Mouse (Mus musculus): ENCODE measurements around the gene Igfbp4. TPM values are rescaled to one million over a fixed set of nuclear protein-coding genes. Genes with fewer than 3 reads are reported as not detected.

Gene Igfbp4
- polyA plus RNA-seq, 1 experiment from 2014 or later: 1,268 TPM

GRCm38 (mm10) chr11:99023500-99024467 is 17.3 kb upstream of the Igfbp4 start, which contains the start of gene Top2a:
TSS of gene Top2a (minus strand) at chr11:99024189.
- Histone ChIP-seq H3K9me3 (no peaks in the 10 kb centered on the region), H3K27me3 (no peaks in the 10 kb centered on the region), H3K36me3 (peaks cover 25% of the 10 kb centered on the region), H3K27ac (peak within 1 kb of the TSS; percentile 63), H3K9ac (peak within 1 kb of the TSS; percentile 88), H3K4me1 (peaks cover 29% of the 10 kb centered on the region), H3K4me3 (peak within 1 kb of the TSS; percentile 80), H3K4me2 (replicated peaks) (peak within 1 kb of the TSS; percentile 79)
- under 1% methylated on average over 54 of the region's 54 CpGs for WGBS
- ATAC-seq (ENCODE audit: low FRiP score, low read depth): peak; percentile 97

- no peak overlapping the region for H3K9ac ChIP-seq
- peak; percentile 17; the same call in 1 of the 2 replicates for ATAC-seq (ENCODE audit: low FRiP score, low read depth)
Observed at GRCm38 (mm10) chr11:99024468-99025134, 16.4 kb upstream of the Igfbp4 start.

GRCm38 (mm10) chr11:99025878-99026277 is 15.2 kb upstream of the Igfbp4 start:
- ATAC-seq (ENCODE audit: low FRiP score, low read depth): no peak
- Histone ChIP-seq H3K36me3 (peaks cover 12% of the 10 kb centered on the region), H3K4me1 (peaks cover 28% of the 10 kb centered on the region), H3K9ac (no peak overlapping the region), H3K4me3 (no peak overlapping the region), H3K27me3 (no peaks in the 10 kb centered on the region), H3K4me2 (replicated peaks) (no peak overlapping the region), H3K9me3 (no peaks in the 10 kb centered on the region), H3K27ac (no peak overlapping the region)
- WGBS: 84% methylated on average over 6 of the region's 6 CpGs

More at GRCm38 (mm10) chr11:99024468-99025134, 16.4 kb upstream of the Igfbp4 start:
- Histone ChIP-seq H3K27me3 (no peaks in the 10 kb centered on the region), H3K4me2 (replicated peaks) (peak overlapping the region; percentile 63), H3K27ac (peak overlapping the region; percentile 63), H3K4me1 (peaks cover 29% of the 10 kb centered on the region), H3K36me3 (peaks cover 22% of the 10 kb centered on the region), H3K4me3 (peak overlapping the region; percentile 80), H3K9me3 (no peaks in the 10 kb centered on the region)
- WGBS: 44% methylated on average over 18 of the region's 18 CpGs

- no peak overlapping the region for H3K27ac ChIP-seq
- peaks cover 22% of the 10 kb centered on the region for H3K4me1 ChIP-seq
- no peaks in the 10 kb centered on the region for H3K27me3 ChIP-seq
- H3K4me3 ChIP-seq: no peak overlapping the region
- H3K4me2 ChIP-seq (replicated peaks): no peak overlapping the region
- no peak for ATAC-seq (ENCODE audit: low FRiP score, low read depth)
- H3K9ac ChIP-seq: no peak overlapping the region
- peaks cover 2% of the 10 kb centered on the region; the same call in 1 of the 2 replicates for H3K36me3 ChIP-seq
- no peaks in the 10 kb centered on the region for H3K9me3 ChIP-seq
- WGBS: 78% methylated on average over 12 of the region's 12 CpGs
Observed at GRCm38 (mm10) chr11:99026899-99027440, 14.1 kb upstream of the Igfbp4 start.

GRCm38 (mm10) chr11:99035350-99035749 is 5.7 kb upstream of the Igfbp4 start:
- no peaks in the 10 kb centered on the region for H3K27me3 ChIP-seq
- no peak for ATAC-seq (ENCODE audit: low FRiP score, low read depth)
- no peaks in the 10 kb centered on the region for H3K36me3 ChIP-seq
- no peaks in the 10 kb centered on the region for H3K9me3 ChIP-seq
- H3K27ac ChIP-seq: no peak overlapping the region
- H3K4me3 ChIP-seq: no peak overlapping the region
- H3K9ac ChIP-seq: no peak overlapping the region
- H3K4me1 ChIP-seq: 0 out of 2 replicates have a peak, but pooled peaks cover 2% of the 10 kb centered on the region
- no peak overlapping the region for H3K4me2 ChIP-seq (replicated peaks)
- 75% methylated on average over 4 of the region's 4 CpGs for WGBS

GRCm38 (mm10) chr11:99036254-99036653 is 4.8 kb upstream of the Igfbp4 start:
- H3K9me3 ChIP-seq: no peaks in the 10 kb centered on the region
- H3K27me3 ChIP-seq: no peaks in the 10 kb centered on the region
- H3K4me3 ChIP-seq: no peak overlapping the region
- H3K4me1 ChIP-seq: 0 out of 2 replicates have a peak, but pooled peaks cover 4% of the 10 kb centered on the region
- no peak overlapping the region for H3K9ac ChIP-seq
- H3K4me2 ChIP-seq (replicated peaks): no peak overlapping the region
- WGBS: 81% methylated on average over 6 of the region's 6 CpGs
- H3K36me3 ChIP-seq: no peaks in the 10 kb centered on the region
- ATAC-seq (ENCODE audit: low FRiP score, low read depth): no peak
- H3K27ac ChIP-seq: no peak overlapping the region

GRCm38 (mm10) chr11:99039782-99040181 is 1.3 kb upstream of the Igfbp4 start:
- peak; percentile 74 for ATAC-seq (ENCODE audit: low FRiP score, low read depth)
- H3K4me3 ChIP-seq: peak overlapping the region; percentile 96
- peak overlapping the region; percentile 91 for H3K4me2 ChIP-seq (replicated peaks)
- peaks cover 14% of the 10 kb centered on the region for H3K36me3 ChIP-seq
- H3K9me3 ChIP-seq: no peaks in the 10 kb centered on the region
- H3K27ac ChIP-seq: peak overlapping the region; percentile 98
- peak overlapping the region; percentile 99 for H3K9ac ChIP-seq
- H3K27me3 ChIP-seq: no peaks in the 10 kb centered on the region
- WGBS: under 1% methylated on average over 15 of the region's 15 CpGs
- peaks cover 28% of the 10 kb centered on the region for H3K4me1 ChIP-seq

- no peaks in the 10 kb centered on the region for H3K9me3 ChIP-seq
- WGBS: under 1% methylated on average over 17 of the region's 17 CpGs
- H3K27ac ChIP-seq: peak overlapping the region; percentile 98
- peak overlapping the region; percentile 96 for H3K4me3 ChIP-seq
- H3K36me3 ChIP-seq: peaks cover 20% of the 10 kb centered on the region
- H3K4me2 ChIP-seq (replicated peaks): peak overlapping the region; percentile 91
- H3K27me3 ChIP-seq: no peaks in the 10 kb centered on the region
- ATAC-seq (ENCODE audit: low FRiP score, low read depth): peak; percentile 16
- peaks cover 35% of the 10 kb centered on the region for H3K4me1 ChIP-seq
- H3K9ac ChIP-seq: peak overlapping the region; percentile 99
Observed at GRCm38 (mm10) chr11:99040346-99040974, 584 bp upstream of the Igfbp4 start.

- Histone ChIP-seq H3K27me3 (no peaks in the 10 kb centered on the region), H3K36me3 (peaks cover 22% of the 10 kb centered on the region), H3K27ac (peak overlapping the region; percentile 98), H3K4me3 (peak overlapping the region; percentile 96), H3K9ac (peak overlapping the region; percentile 99), H3K9me3 (no peaks in the 10 kb centered on the region), H3K4me2 (replicated peaks) (peak overlapping the region; percentile 91), H3K4me1 (peaks cover 51% of the 10 kb centered on the region)
- WGBS: 30% methylated on average over 16 of the region's 16 CpGs
- ATAC-seq (ENCODE audit: low FRiP score, low read depth): no peak
Observed at GRCm38 (mm10) chr11:99041841-99042780, 1.1 kb downstream of the Igfbp4 start.

GRCm38 (mm10) chr11:99042834-99043431 is 1.9 kb downstream of the Igfbp4 start:
- no peak for ATAC-seq (ENCODE audit: low FRiP score, low read depth)
- peaks cover 59% of the 10 kb centered on the region for H3K4me1 ChIP-seq
- no peaks in the 10 kb centered on the region for H3K27me3 ChIP-seq

More at GRCm38 (mm10) chr11:99042834-99043431, 1.9 kb downstream of the Igfbp4 start:
- H3K27ac ChIP-seq: peak overlapping the region; percentile 98
- peaks cover 26% of the 10 kb centered on the region for H3K36me3 ChIP-seq
- H3K4me3 ChIP-seq: peak overlapping the region; percentile 96
- peak overlapping the region; percentile 91 for H3K4me2 ChIP-seq (replicated peaks)
- WGBS: 18% methylated on average over 12 of the region's 12 CpGs
- peak overlapping the region; percentile 99 for H3K9ac ChIP-seq
- no peaks in the 10 kb centered on the region for H3K9me3 ChIP-seq
